ENCODE assay signal across 8 mouse cellular contexts in genomic region chr11:4703688-4704071, GRCm38 (mm10). TPM values are rescaled to one million over a fixed set of nuclear protein-coding genes. Genes with fewer than 3 reads are reported as not detected.
DNase-seq lines count a peak whose midpoint lies in the region; ATAC-seq and TF ChIP-seq lines count a peak whose summit lies in the region.

No protein-coding gene starts in this region.

- no peak for TF ChIP-seq POLR2A in lung, adult 2 months (IDR thresholded peaks at IDR 0.05; ENCODE audit: borderline replicate concordance, extremely low read depth, low read depth, low read length)

- H3K9me3 ChIP-seq in embryonic facial prominence, embryonic 15.5 days (replicated peaks), result no peaks in the 10 kb centered on the region
- H3K9me3 ChIP-seq in limb, embryonic 12.5 days, result no peaks in the 10 kb centered on the region
- H3K9me3 ChIP-seq in neural tube, embryonic 15.5 days (replicated peaks), result no peaks in the 10 kb centered on the region

- H3K9ac ChIP-seq in embryonic facial prominence, embryonic 15.5 days, result peak overlapping the region; percentile 87
- H3K9ac ChIP-seq in limb, embryonic 12.5 days (replicated peaks), result peak overlapping the region; percentile 79
- peak overlapping the region; percentile 75 for H3K9ac ChIP-seq in neural tube, embryonic 15.5 days (replicated peaks)

- peak overlapping the region; percentile 85 for H3K4me2 ChIP-seq in embryonic facial prominence, embryonic 15.5 days (replicated peaks)
- peak overlapping the region; percentile 74 for H3K4me2 ChIP-seq in limb, embryonic 12.5 days
- H3K4me2 ChIP-seq in neural tube, embryonic 15.5 days, result peak overlapping the region; percentile 92

- no peak for TF ChIP-seq CTCF in lung, adult 2 months (IDR thresholded peaks at IDR 0.05; ENCODE audit: insufficient read depth, low read length)

- no peak for DNase-seq in lung, adult 2 months
- no peak for DNase-seq in lung, postnatal 4 days
- DNase-seq in adrenal gland, adult (ENCODE audit: inconsistent age in 2 of 2, low spot score in 1 of 2), result no peak
- DNase-seq in layer of hippocampus, postnatal 36 days, result no peak

- peak overlapping the region; percentile 75; the same call in 1 of the 2 replicates for H3K27ac ChIP-seq in embryonic facial prominence, embryonic 15.5 days (replicated peaks)
- H3K27ac ChIP-seq in limb, embryonic 12.5 days, result no peak overlapping the region
- H3K27ac ChIP-seq in neural tube, embryonic 15.5 days (replicated peaks), result peak overlapping the region; percentile 85

- H3K36me3 ChIP-seq in embryonic facial prominence, embryonic 15.5 days, result peaks cover 18% of the 10 kb centered on the region
- H3K36me3 ChIP-seq in limb, embryonic 12.5 days, result peaks cover 22% of the 10 kb centered on the region
- peaks cover 17% of the 10 kb centered on the region for H3K36me3 ChIP-seq in neural tube, embryonic 15.5 days

- H3K4me3 ChIP-seq in lung, adult 2 months (replicated peaks; ENCODE audit: extremely low read depth, low read depth, low read length), result peak overlapping the region; percentile 99
- H3K4me3 ChIP-seq in embryonic facial prominence, embryonic 15.5 days (replicated peaks), result peak overlapping the region; percentile 75
- H3K4me3 ChIP-seq in limb, embryonic 12.5 days (replicated peaks), result peak overlapping the region; percentile 63
- peak overlapping the region; percentile 69 for H3K4me3 ChIP-seq in neural tube, embryonic 15.5 days (replicated peaks)

- no peaks in the 10 kb centered on the region for H3K27me3 ChIP-seq in embryonic facial prominence, embryonic 15.5 days
- no peaks in the 10 kb centered on the region for H3K27me3 ChIP-seq in limb, embryonic 12.5 days
- no peaks in the 10 kb centered on the region for H3K27me3 ChIP-seq in neural tube, embryonic 15.5 days (replicated peaks)

- no peak for ATAC-seq in embryonic facial prominence, embryonic 15.5 days (ENCODE audit: insufficient number of reproducible peaks, low FRiP score, low TSS enrichment, low read depth)
- ATAC-seq in limb, embryonic 12.5 days (ENCODE audit: insufficient number of reproducible peaks, insufficient read depth, low FRiP score, low TSS enrichment, low read depth), result no peak
- peak; percentile 16 for ATAC-seq in neural tube, embryonic 15.5 days (ENCODE audit: low FRiP score)
- ATAC-seq in inflammation-experienced regulatory T-cells, adult 6 months, result no peak

- H3K4me1 ChIP-seq in lung, adult 2 months (ENCODE audit: control insufficient read depth, insufficient read depth, low read length), result peaks cover 4% of the 10 kb centered on the region; the same call in 1 of the 2 replicates
- peaks cover 13% of the 10 kb centered on the region for H3K4me1 ChIP-seq in embryonic facial prominence, embryonic 15.5 days
- H3K4me1 ChIP-seq in limb, embryonic 12.5 days (replicated peaks), result peaks cover 12% of the 10 kb centered on the region
- peaks cover 20% of the 10 kb centered on the region for H3K4me1 ChIP-seq in neural tube, embryonic 15.5 days

- 3% methylated on average over 12 of the region's 12 CpGs for WGBS in lung, adult 2 months
- WGBS in embryonic facial prominence, embryonic 15.5 days, result 5% methylated on average over 12 of the region's 12 CpGs
- WGBS in limb, embryonic 12.5 days, result 7% methylated on average over 12 of the region's 12 CpGs
- 7% methylated on average over 12 of the region's 12 CpGs for WGBS in neural tube, embryonic 15.5 days

RNA-seq across cellular contexts. Expression of gene Uqcr10, which starts 0.5 kb away (rescaled TPM):
- 460 and 481 TPM in 2 replicates for polyA plus RNA-seq in lung, adult 2 months (2012; rRNA removed)
- polyA plus RNA-seq in embryonic facial prominence, embryonic 15.5 days (2015; fragmentation: Nextera tagmentation; extraction: Ambion mirVana), result 734 and 735 TPM in 2 replicates
- polyA plus RNA-seq in limb, embryonic 12.5 days (2016; fragmentation: Nextera tagmentation; extraction: Ambion mirVana), result 646 and 679 TPM in 2 replicates
- 722 and 793 TPM in 2 replicates for polyA plus RNA-seq in neural tube, embryonic 15.5 days (2015; fragmentation: Nextera tagmentation; extraction: Ambion mirVana)
- 100 to 1,000 TPM; 370 to 401 TPM for total RNA-seq in layer of hippocampus, postnatal 36 days (2021)
- 100 to 1,000 TPM; 424 to 529 (median 465) TPM for polyA plus RNA-seq in inflammation-experienced regulatory T-cells, adult 6 months (2017; shearing (Covaris generic))

RNA-seq across cellular contexts. Expression of gene Zmat5, which starts 0.8 kb away (rescaled TPM):
- 51.4 and 55.1 TPM in 2 replicates for polyA plus RNA-seq in lung, adult 2 months (2012; rRNA removed)
- polyA plus RNA-seq in embryonic facial prominence, embryonic 15.5 days (2015; fragmentation: Nextera tagmentation; extraction: Ambion mirVana), result 62.8 and 67.1 TPM in 2 replicates
- polyA plus RNA-seq in limb, embryonic 12.5 days (2016; fragmentation: Nextera tagmentation; extraction: Ambion mirVana), result 75.7 and 76.7 TPM in 2 replicates
- polyA plus RNA-seq in neural tube, embryonic 15.5 days (2015; fragmentation: Nextera tagmentation; extraction: Ambion mirVana), result 60.9 and 65.3 TPM in 2 replicates
- total RNA-seq in layer of hippocampus, postnatal 36 days (2021), result 10 to 100 TPM; 33.0 to 38.2 TPM
- polyA plus RNA-seq in inflammation-experienced regulatory T-cells, adult 6 months (2017; shearing (Covaris generic)), result 100 to 1,000 TPM; 125 to 146 (median 127) TPM

RNA-seq across cellular contexts. Expression of gene Cabp7, which starts 42.9 kb away (rescaled TPM):
- polyA plus RNA-seq in lung, adult 2 months (2012; rRNA removed), result 0.25 TPM in 1 of 2 replicates, not detected in the other
- 0.09 and 0.28 TPM in 2 replicates for polyA plus RNA-seq in embryonic facial prominence, embryonic 15.5 days (2015; fragmentation: Nextera tagmentation; extraction: Ambion mirVana)
- polyA plus RNA-seq in limb, embryonic 12.5 days (2016; fragmentation: Nextera tagmentation; extraction: Ambion mirVana), result 0.08 TPM in 2 replicates
- 2.9 and 4.2 TPM in 2 replicates for polyA plus RNA-seq in neural tube, embryonic 15.5 days (2015; fragmentation: Nextera tagmentation; extraction: Ambion mirVana)
- 100 to 1,000 TPM; 287 to 306 TPM for total RNA-seq in layer of hippocampus, postnatal 36 days (2021)
- under 1 TPM in 2 of 3 experiments, not detected in 1; 0.34 to 0.37 TPM for polyA plus RNA-seq in inflammation-experienced regulatory T-cells, adult 6 months (2017; shearing (Covaris generic))
